Mouse (Mus musculus) intestine, embryonic 16.5 days (tissue): ENCODE results near the gene Wdr3. TPM values are rescaled to one million over a fixed set of nuclear protein-coding genes. Genes with fewer than 3 reads are reported as not detected.
A peak's percentile ranks its signal among the peaks of the same experiment; 100 is the strongest.

Experiments used
- ATAC-seq: fragments of 200-750 bp; cut with Nextera tagmentation; 2 replicates; pipeline ENCODE4 v1.8.0; 2017; ENCODE audit warnings: moderate TSS enrichment, moderate library complexity
- H3K27ac ChIP-seq: fragments of 300-500 bp; sonication (generic); 2 replicates; pipeline ENCODE4 v1.5.1; 2014; ENCODE audit warnings: mild to moderate bottlenecking, low read length
- H3K27me3 ChIP-seq: fragments of 300-500 bp; sonication (generic); replicated peaks from 2 replicates; pipeline ENCODE4 v1.6.1; 2014; ENCODE audit warnings: low read length, control low read depth, mixed read lengths; ENCODE audit not compliant: control insufficient read depth, insufficient read depth
- H3K36me3 ChIP-seq: fragments of 300-500 bp; sonication (generic); 2 replicates; pipeline ENCODE4 v1.6.1; 2014; ENCODE audit warnings: low read length, control low read depth; ENCODE audit not compliant: control insufficient read depth, insufficient read depth
- H3K4me1 ChIP-seq: fragments of 300-500 bp; sonication (generic); 2 replicates; pipeline ENCODE4 v1.6.1; 2014; ENCODE audit warnings: low read length, control low read depth, mixed read lengths; ENCODE audit not compliant: control insufficient read depth, insufficient read depth
- H3K4me2 ChIP-seq: fragments of 300-500 bp; sonication (generic); 2 replicates; pipeline ENCODE4 v1.6.1; 2014; ENCODE audit warnings: low read depth, low read length, control low read depth
- H3K4me3 ChIP-seq: fragments of 300-500 bp; sonication (generic); 2 replicates; pipeline ENCODE4 v1.5.1; 2014; ENCODE audit warnings: mild to moderate bottlenecking, low read length
- H3K9ac ChIP-seq: fragments of 300-500 bp; sonication (generic); 2 replicates; pipeline ENCODE4 v1.6.1; 2014; ENCODE audit warnings: low read depth, low read length
- H3K9me3 ChIP-seq: fragments of 300-500 bp; sonication (generic); 2 replicates; pipeline ENCODE4 v1.6.1; 2016; ENCODE audit warnings: low read length, control low read depth; ENCODE audit not compliant: control insufficient read depth
- WGBS: fragments of 180-500 bp; shearing (Covaris S2); extraction: QIAGEN DNeasy Blood & Tissue Kit; methylation state at CpG from one replicate; pipeline ENCODE4 v1.1.7; 2014; 5-methylcytosine and 5-hydroxymethylcytosine counted together
- polyA plus RNA-seq: library from polyadenylated mRNA; unstranded; fragments of >200 nt; fragmentation: Nextera tagmentation; extraction: Ambion mirVana; gene quantifications from 2 replicates; pipeline ENCODE4 v1.2.1, GENCODE M21; 2015

The Wdr3 gene
- polyA plus RNA-seq, result 34.9 and 35.4 TPM in 2 replicates

- Histone ChIP-seq H3K27ac (peak within 1 kb of the TSS; percentile 96), H3K4me3 (peak within 1 kb of the TSS; percentile 91)
Observed at GRCm38 (mm10) chr3:100162315-100163105, at the start of gene Wdr3, which contains the start of gene Gdap2. Gene Wdr3 (minus strand): TSS chr3:100162407. Gene Gdap2 (plus strand): TSS chr3:100162381.

GRCm38 (mm10) chr3:100206973-100207372 is 44.8 kb upstream of the Wdr3 start:
- no peak overlapping the region for H3K4me3 ChIP-seq
- H3K4me1 ChIP-seq, result no peaks in the 10 kb centered on the region
- WGBS, result 58% methylated on average over 1 of the region's 1 CpGs
- H3K9ac ChIP-seq, result no peak overlapping the region
- no peak overlapping the region for H3K27ac ChIP-seq
- ATAC-seq, result no peak
- H3K4me2 ChIP-seq, result no peak overlapping the region
- no peaks in the 10 kb centered on the region for H3K9me3 ChIP-seq
- H3K36me3 ChIP-seq, result peaks cover 3% of the 10 kb centered on the region; the same call in 1 of the 2 replicates
- no peaks in the 10 kb centered on the region for H3K27me3 ChIP-seq

More at GRCm38 (mm10) chr3:100162315-100163105, at the start of gene Wdr3, which contains the start of gene Gdap2:
- 0 out of 2 replicates have a peak, but pooled peaks cover 4% of the 10 kb centered on the region for H3K36me3 ChIP-seq
- no peaks in the 10 kb centered on the region for H3K27me3 ChIP-seq
- peaks cover 18% of the 10 kb centered on the region for H3K4me1 ChIP-seq
- peak within 1 kb of the TSS; percentile 79 for H3K4me2 ChIP-seq
- peak within 1 kb of the TSS; percentile 86 for H3K9ac ChIP-seq
- under 1% methylated on average over 55 of the region's 55 CpGs for WGBS
- no peaks in the 10 kb centered on the region for H3K9me3 ChIP-seq
- peak; percentile 96 for ATAC-seq

GRCm38 (mm10) chr3:100201554-100201953 is 39.3 kb upstream of the Wdr3 start:
- Histone ChIP-seq H3K27me3 (no peaks in the 10 kb centered on the region), H3K9ac (no peak overlapping the region), H3K4me3 (no peak overlapping the region), H3K4me1 (no peaks in the 10 kb centered on the region), H3K9me3 (no peaks in the 10 kb centered on the region), H3K4me2 (no peak overlapping the region), H3K36me3 (peaks cover 3% of the 10 kb centered on the region; the same call in 1 of the 2 replicates), H3K27ac (no peak overlapping the region)
- WGBS, result 93% methylated on average over 7 of the region's 7 CpGs
- ATAC-seq, result peak; percentile 65

- Histone ChIP-seq H3K36me3 (no peaks in the 10 kb centered on the region), H3K27ac (no peak overlapping the region), H3K27me3 (no peaks in the 10 kb centered on the region), H3K4me3 (no peak overlapping the region), H3K9me3 (no peaks in the 10 kb centered on the region), H3K4me2 (no peak overlapping the region), H3K9ac (no peak overlapping the region), H3K4me1 (no peaks in the 10 kb centered on the region)
- ATAC-seq, result no peak
- WGBS, result 44% methylated on average over 5 of the region's 5 CpGs
Observed at GRCm38 (mm10) chr3:100194210-100194609, 32.0 kb upstream of the Wdr3 start.

DNA sequence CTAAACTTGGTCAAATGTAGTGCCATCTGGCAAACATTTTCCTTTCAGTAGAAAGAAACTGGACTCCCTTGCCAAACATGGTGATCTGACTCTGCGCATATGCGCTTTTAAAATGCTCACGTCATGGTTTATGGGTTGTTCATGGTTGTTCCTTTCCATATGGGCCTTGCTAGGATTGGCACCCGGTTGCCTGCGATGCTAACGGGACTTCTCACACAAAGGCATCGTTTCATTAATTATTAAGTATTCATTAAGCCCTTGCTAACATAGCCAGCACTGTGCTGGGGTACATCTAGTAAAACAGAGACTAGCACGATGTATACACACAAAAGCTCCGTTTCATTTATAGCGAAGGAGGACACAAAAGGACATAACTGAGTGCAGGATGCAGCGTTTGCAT is 27.7 kb upstream of the Wdr3 start:
- WGBS, result 84% methylated on average over 11 of the region's 11 CpGs
- Histone ChIP-seq H3K36me3 (no peaks in the 10 kb centered on the region), H3K27ac (no peak overlapping the region), H3K4me2 (no peak overlapping the region), H3K4me1 (no peaks in the 10 kb centered on the region), H3K9me3 (no peaks in the 10 kb centered on the region), H3K9ac (no peak overlapping the region), H3K27me3 (no peaks in the 10 kb centered on the region), H3K4me3 (no peak overlapping the region)
- no peak for ATAC-seq

- ATAC-seq, result peak; percentile 31; the same call in 1 of the 2 replicates
- Histone ChIP-seq H3K4me3 (no peak overlapping the region), H3K9ac (no peak overlapping the region), H3K4me2 (no peak overlapping the region), H3K27me3 (no peaks in the 10 kb centered on the region), H3K36me3 (no peaks in the 10 kb centered on the region), H3K27ac (no peak overlapping the region), H3K9me3 (no peaks in the 10 kb centered on the region), H3K4me1 (no peaks in the 10 kb centered on the region)
- WGBS, result 34% methylated on average over 1 of the region's 1 CpGs
Observed at GRCm38 (mm10) chr3:100189444-100189843, 27.2 kb upstream of the Wdr3 start.

DNA sequence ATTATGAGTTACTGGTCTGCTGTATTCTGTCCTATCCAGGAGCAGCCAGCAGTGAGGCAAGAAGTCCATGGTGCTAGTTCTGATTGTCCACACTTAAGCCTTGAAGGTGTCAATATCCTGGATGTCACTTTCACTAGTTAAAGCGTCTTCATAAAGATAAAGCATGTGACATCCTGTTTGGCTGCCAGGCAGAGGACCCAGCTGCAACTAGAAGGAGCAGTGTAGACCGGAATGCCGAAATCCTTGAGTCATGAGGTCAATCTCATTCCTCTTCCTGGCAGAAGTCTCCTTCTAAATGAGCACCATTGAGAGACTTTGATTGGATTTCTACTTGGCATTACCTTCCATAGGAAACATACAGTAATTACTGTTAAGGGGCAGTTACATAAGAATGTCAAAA is 18.3 kb upstream of the Wdr3 start:
- 69% methylated on average over 3 of the region's 3 CpGs for WGBS
- H3K36me3 ChIP-seq, result 0 out of 2 replicates have a peak, but pooled peaks cover 4% of the 10 kb centered on the region

GRCm38 (mm10) chr3:100176031-100176430 is 13.8 kb upstream of the Wdr3 start:
- no peak overlapping the region for H3K9ac ChIP-seq
- H3K27me3 ChIP-seq, result no peaks in the 10 kb centered on the region
- WGBS, result 86% methylated on average over 2 of the region's 2 CpGs
- no peak overlapping the region for H3K4me3 ChIP-seq
- no peak overlapping the region for H3K4me2 ChIP-seq
- no peak for ATAC-seq
- peaks cover 5% of the 10 kb centered on the region; the same call in 1 of the 2 replicates for H3K36me3 ChIP-seq
- H3K27ac ChIP-seq, result no peak overlapping the region
- no peaks in the 10 kb centered on the region for H3K9me3 ChIP-seq
- H3K4me1 ChIP-seq, result no peaks in the 10 kb centered on the region

More for the DNA sequence above, 18.3 kb upstream of the Wdr3 start:
- H3K9me3 ChIP-seq, result no peaks in the 10 kb centered on the region
- no peak for ATAC-seq
- no peak overlapping the region for H3K4me3 ChIP-seq
- H3K9ac ChIP-seq, result no peak overlapping the region
- H3K27ac ChIP-seq, result no peak overlapping the region
- no peaks in the 10 kb centered on the region for H3K4me1 ChIP-seq
- no peak overlapping the region for H3K4me2 ChIP-seq
- H3K27me3 ChIP-seq, result no peaks in the 10 kb centered on the region

GRCm38 (mm10) chr3:100164991-100165390 is 2.8 kb upstream of the Wdr3 start:
- ATAC-seq, result no peak
- Histone ChIP-seq H3K27ac (peak overlapping the region; percentile 45; the same call in 1 of the 2 replicates), H3K9ac (no peak overlapping the region), H3K9me3 (no peaks in the 10 kb centered on the region), H3K4me3 (no peak overlapping the region), H3K27me3 (no peaks in the 10 kb centered on the region), H3K4me1 (peaks cover 18% of the 10 kb centered on the region), H3K36me3 (0 out of 2 replicates have a peak, but pooled peaks cover 4% of the 10 kb centered on the region), H3K4me2 (no peak overlapping the region)
